Mouse (Mus musculus) forebrain, postnatal 0 days (tissue): Measurements from ENCODE around the gene Btnl1. TPM values are rescaled to one million over a fixed set of nuclear protein-coding genes. Genes with fewer than 3 reads are reported as not detected.

ENCODE experiments used
- ATAC-seq: fragments of 200-750 bp; cut with Nextera tagmentation; 2 replicates; pipeline ENCODE4 v1.8.0; 2017; ENCODE audit warnings: mild to moderate bottlenecking, moderate library complexity
- DNase-seq: peaks from one replicate; pipeline ENCODE4 v3.0.0-alpha.2; 2015
- H3K27ac ChIP-seq: fragments of 300-500 bp; sonication (generic); 2 replicates; pipeline ENCODE4 v1.5.1; 2014; ENCODE audit warnings: low read depth, mild to moderate bottlenecking, antibody characterized with exemption, low read length, moderate library complexity, mixed read lengths
- H3K27me3 ChIP-seq: fragments of 300-500 bp; sonication (generic); 2 replicates; pipeline ENCODE4 v1.6.1; 2014; ENCODE audit warnings: mild to moderate bottlenecking, low read length, mixed read lengths; ENCODE audit not compliant: insufficient read depth
- H3K36me3 ChIP-seq: fragments of 300-500 bp; sonication (generic); 2 replicates; pipeline ENCODE4 v1.6.1; 2014; ENCODE audit warnings: mild to moderate bottlenecking, moderate library complexity; ENCODE audit not compliant: insufficient read depth
- H3K4me1 ChIP-seq: fragments of 300-500 bp; sonication (generic); 2 replicates; pipeline ENCODE4 v1.6.1; 2014; ENCODE audit warnings: antibody characterized with exemption; ENCODE audit not compliant: insufficient read depth
- H3K4me2 ChIP-seq: fragments of 300-500 bp; sonication (generic); 2 replicates; pipeline ENCODE4 v1.6.1; 2014; ENCODE audit warnings: low read depth, mild to moderate bottlenecking, moderate library complexity
- H3K4me3 ChIP-seq: fragments of 300-500 bp; sonication (generic); 2 replicates; pipeline ENCODE4 v1.5.1; 2014; ENCODE audit warnings: low read depth, low read length, mixed read lengths
- H3K9ac ChIP-seq: fragments of 300-500 bp; sonication (generic); 2 replicates; pipeline ENCODE4 v1.6.1; 2014; ENCODE audit warnings: mild to moderate bottlenecking
- H3K9me3 ChIP-seq: fragments of 300-500 bp; sonication (generic); 2 replicates; pipeline ENCODE4 v1.6.1; 2016; ENCODE audit warnings: low read length
- CTCF ChIP-seq: sonication (generic); IDR thresholded peaks from 2 replicates; pipeline ENCODE4 v1.5.1; 2016; ENCODE audit warnings: antibody characterized with exemption, control low read depth, low read depth
- WGBS: fragments of 180-500 bp; shearing (Covaris S2); extraction: QIAGEN DNeasy Blood & Tissue Kit; methylation state at CpG from one replicate; pipeline ENCODE4 v1.1.7; 2014; 5-methylcytosine and 5-hydroxymethylcytosine counted together
- polyA plus RNA-seq: library from polyadenylated mRNA; unstranded; fragments of >200 nt; fragmentation: Nextera tagmentation; extraction: Ambion mirVana; gene quantifications from 2 replicates; pipeline ENCODE4 v1.2.1, GENCODE M21; 2015
- total RNA-seq: library from RNA; depleted of rRNA; stranded (reverse); fragments of >200 nt; gene quantifications from 2 replicates; pipeline ENCODE4 v1.2.3, GENCODE M21; 2014; rRNA removed

The Btnl1 gene
- not detected in 2 replicates for total RNA-seq
- not detected in 2 replicates for polyA plus RNA-seq

- H3K36me3 ChIP-seq, result no peaks in the 10 kb centered on the region
- 80% methylated on average over 2 of the region's 2 CpGs for WGBS
Measured at GRCm38 (mm10) chr17:34376847-34377246, at the start of gene Btnl1. Btnl1 (plus strand) TSS chr17:34377132.

GRCm38 (mm10) chr17:34329807-34330206, 47.1 kb upstream of the Btnl1 start:
- Histone ChIP-seq H3K27me3 (no peaks in the 10 kb centered on the region), H3K4me2 (no peak overlapping the region), H3K9me3 (no peaks in the 10 kb centered on the region), H3K4me3 (no peak overlapping the region), H3K27ac (no peak overlapping the region), H3K4me1 (no peaks in the 10 kb centered on the region), H3K9ac (no peak overlapping the region), H3K36me3 (no peaks in the 10 kb centered on the region)
- no peak for TF ChIP-seq CTCF
- no peak for ATAC-seq
- WGBS, result 81% methylated on average over 2 of the region's 2 CpGs
- no peak for DNase-seq

More at GRCm38 (mm10) chr17:34376847-34377246, at the start of gene Btnl1:
- Histone ChIP-seq H3K4me2 (no peak within 1 kb of the TSS), H3K27me3 (no peaks in the 10 kb centered on the region), H3K9me3 (no peaks in the 10 kb centered on the region), H3K9ac (no peak within 1 kb of the TSS), H3K4me1 (no peaks in the 10 kb centered on the region), H3K4me3 (no peak within 1 kb of the TSS), H3K27ac (no peak within 1 kb of the TSS)
- no peak for DNase-seq
- ATAC-seq, result no peak
- TF ChIP-seq CTCF, result no peak

GRCm38 (mm10) chr17:34331200-34331599, 45.7 kb upstream of the Btnl1 start:
- H3K27ac ChIP-seq, result no peak overlapping the region
- no peaks in the 10 kb centered on the region for H3K4me1 ChIP-seq
- no peaks in the 10 kb centered on the region for H3K36me3 ChIP-seq
- ATAC-seq (no peak), DNase-seq (no peak)
- H3K9ac ChIP-seq, result no peak overlapping the region
- H3K27me3 ChIP-seq, result no peaks in the 10 kb centered on the region
- H3K9me3 ChIP-seq, result no peaks in the 10 kb centered on the region
- H3K4me2 ChIP-seq, result no peak overlapping the region
- H3K4me3 ChIP-seq, result no peak overlapping the region
- TF ChIP-seq CTCF, result no peak
- WGBS, result 95% methylated on average over 1 of the region's 1 CpGs

GRCm38 (mm10) chr17:34340619-34341402, 36.1 kb upstream of the Btnl1 start:
- no peak overlapping the region for H3K4me3 ChIP-seq
- no peak overlapping the region for H3K9ac ChIP-seq
- H3K27ac ChIP-seq, result no peak overlapping the region
- DNase-seq (no peak), ATAC-seq (no peak)
- WGBS, result 50% methylated on average over 3 of the region's 3 CpGs
- TF ChIP-seq CTCF, result no peak
- H3K27me3 ChIP-seq, result no peaks in the 10 kb centered on the region
- H3K4me2 ChIP-seq, result no peak overlapping the region
- no peaks in the 10 kb centered on the region for H3K36me3 ChIP-seq
- no peaks in the 10 kb centered on the region for H3K4me1 ChIP-seq
- no peaks in the 10 kb centered on the region for H3K9me3 ChIP-seq

GRCm38 (mm10) chr17:34344882-34345281, 32.0 kb upstream of the Btnl1 start:
- DNase-seq (no peak), ATAC-seq (no peak)
- H3K36me3 ChIP-seq, result no peaks in the 10 kb centered on the region
- no peak overlapping the region for H3K4me3 ChIP-seq
- no peak overlapping the region for H3K27ac ChIP-seq
- H3K9ac ChIP-seq, result no peak overlapping the region
- H3K27me3 ChIP-seq, result no peaks in the 10 kb centered on the region
- H3K4me1 ChIP-seq, result no peaks in the 10 kb centered on the region
- no peak overlapping the region for H3K4me2 ChIP-seq
- 92% methylated on average over 4 of the region's 4 CpGs for WGBS
- TF ChIP-seq CTCF, result no peak
- H3K9me3 ChIP-seq, result no peaks in the 10 kb centered on the region

- H3K9me3 ChIP-seq, result no peaks in the 10 kb centered on the region
- DNase-seq, result no peak
- ATAC-seq, result no peak
- H3K9ac ChIP-seq, result no peak overlapping the region
- no peak overlapping the region for H3K4me3 ChIP-seq
- H3K4me1 ChIP-seq, result no peaks in the 10 kb centered on the region
- H3K36me3 ChIP-seq, result no peaks in the 10 kb centered on the region
- no peak overlapping the region for H3K4me2 ChIP-seq
- WGBS, result 86% methylated on average over 7 of the region's 7 CpGs
- no peak overlapping the region for H3K27ac ChIP-seq
- no peak for TF ChIP-seq CTCF
- no peaks in the 10 kb centered on the region for H3K27me3 ChIP-seq
Measured at GRCm38 (mm10) chr17:34345486-34345885, 31.4 kb upstream of the Btnl1 start.

- ATAC-seq, result no peak
- Histone ChIP-seq H3K4me1 (no peaks in the 10 kb centered on the region), H3K9me3 (no peaks in the 10 kb centered on the region), H3K4me2 (no peak overlapping the region), H3K4me3 (no peak overlapping the region), H3K9ac (no peak overlapping the region), H3K36me3 (no peaks in the 10 kb centered on the region), H3K27me3 (no peaks in the 10 kb centered on the region), H3K27ac (no peak overlapping the region)
- DNase-seq, result no peak
- TF ChIP-seq CTCF, result no peak
- 78% methylated on average over 3 of the region's 3 CpGs for WGBS
Measured at GRCm38 (mm10) chr17:34346041-34346440, 30.9 kb upstream of the Btnl1 start.
